In the genomic region with DNA sequence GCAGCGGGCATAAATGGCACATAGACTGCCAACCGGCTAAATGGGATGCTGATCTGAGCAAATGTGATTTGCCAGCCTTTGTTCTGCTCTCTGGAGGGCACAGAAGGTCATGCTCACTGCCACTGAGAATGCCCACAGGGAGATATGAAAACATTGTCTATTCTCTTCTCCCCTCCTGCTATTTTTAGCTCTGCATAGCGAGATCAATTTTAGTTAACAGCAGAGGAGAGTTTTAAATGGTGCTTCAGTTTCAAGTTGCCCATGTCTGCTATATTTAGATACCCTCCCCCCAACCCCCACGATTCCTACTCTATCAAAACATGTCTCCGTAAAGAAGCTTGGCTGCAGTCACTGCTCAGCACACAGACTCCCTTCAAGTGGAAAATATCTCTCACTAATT, we compare ENCODE assay signal across 9 mouse cellular contexts. TPM values are rescaled to one million over a fixed set of nuclear protein-coding genes. Genes with fewer than 3 reads are reported as not detected.
DNase-seq lines count a peak whose midpoint lies in the region; ATAC-seq and TF ChIP-seq lines count a peak whose summit lies in the region.
"Had no signal": no experiment of that assay in that cellular context is flagged by ENCODE, and none has a peak within 500 bp of the region (broad histone marks: within the 10 kb centered on the region; RNA-seq: fewer than 3 reads in every experiment).

No protein-coding gene starts in this region.

- no peak overlapping the region for H3K4me3 ChIP-seq in left cerebral cortex, adult 2 months
- H3K4me3 ChIP-seq: stomach, embryonic 15.5 days had no signal

- intact Hi-C loops in left cerebral cortex, adult 2 months (cut with DNase I): loop anchor here (5.0 kb wide), 1 partner anchor 74 kb away; no protein-coding TSS in a partner anchor

- CTCF ChIA-PET in Patski (lab: Charles Lee): interaction anchor here (0.9 to 1.1 kb wide), 4 partner anchors 10 to 328 kb away, joined by 3 read pairs; no protein-coding TSS in a partner anchor

- peak; percentile 36 for DNase-seq in embryo, embryonic 10.5 days (ENCODE audit: low spot score)
- DNase-seq in embryo, embryonic 9.5 days (ENCODE audit: extremely low spot score): no peak
- DNase-seq in Patski (ENCODE audit: low read depth, low spot score): peak; percentile 72
- peak; percentile 38 for DNase-seq in heart, adult 8-10 months (ENCODE audit: low spot score)
- peak in 1 of 2 experiments; percentile 16 for DNase-seq in left cerebral cortex, adult 2 months (ENCODE audit: extremely low spot score in 1 of 2, low spot score in 2 of 2)
- DNase-seq in thymus, postnatal 10 days (ENCODE audit: low spot score in 2 of 2): no peak
- DNase-seq in lung, postnatal 14 days: no peak

- in situ Hi-C loops in Patski (cut with MboI; ENCODE audit: low pct_unique_long_range_greater_than_20kb): no loop called here

- H3K27me3 ChIP-seq in Patski: no peaks in the 10 kb centered on the region
- H3K27me3 ChIP-seq: stomach, embryonic 15.5 days had no signal

- peak; percentile 58 for ATAC-seq in Patski
- ATAC-seq in erythroblast, adult 5-6 weeks (replicated peaks; ENCODE audit: low FRiP score, poor library complexity, severe bottlenecking): no peak

- TF ChIP-seq CTCF in Patski (IDR thresholded peaks at IDR 0.05): no peak
- TF ChIP-seq CTCF in left cerebral cortex, adult 2 months (IDR thresholded peaks at IDR 0.05): no peak

- POLR2A ChIA-PET in Patski (lab: Charles Lee): interaction anchor here (0.6 kb wide), 1 partner anchor 65 kb away, joined by 4 read pairs; no protein-coding TSS in a partner anchor

- H3K27ac ChIP-seq in left cerebral cortex, adult 2 months: peak overlapping the region; percentile 69
- H3K27ac ChIP-seq: stomach, embryonic 15.5 days had no signal

RNA-seq across cellular contexts. Expression of a gene that starts 52.2 kb away (rescaled TPM):
- polyA plus RNA-seq in Patski (2021): 131 TPM
- total RNA-seq in heart, adult 8-10 months (2022): 10 to 100 TPM; 15.2 to 19.0 (median 16.9) TPM
- total RNA-seq in left cerebral cortex, adult 2 months (2021): 100 to 1,000 TPM; 175 to 187 TPM
- 3.1 TPM in 1 of 2 replicates, not detected in the other for total RNA-seq in erythroblast, adult 5-6 weeks (2015; ENCODE audit: low replicate concordance)
- total RNA-seq in erythroblast, adult 5-6 weeks (2017; ENCODE audit: low replicate concordance): 2.7 and 6.6 TPM in 2 replicates

Comparison
In these comparisons a context has a peak if more than half of its experiments do, and no peak if none do; other contexts are left out.
1. DNase-seq: peak in embryo, embryonic 10.5 days (single experiment), Patski (single experiment) and heart, adult 8-10 months (single experiment); none in embryo, embryonic 9.5 days (single experiment), thymus, postnatal 10 days (0 of 2) and lung, postnatal 14 days (single experiment).
2. RNA of a gene that starts 52.2 kb away (total RNA-seq): 175 to 187 TPM in left cerebral cortex, adult 2 months; 15.2 to 19.0 TPM in heart, adult 8-10 months and 2.7 to 6.6 TPM in erythroblast, adult 5-6 weeks; every median in the first group is over 4 times any median in the second.